Mouse (Mus musculus) embryonic facial prominence, embryonic 12.5 days (tissue): Measurements from ENCODE around the gene Fam81b. TPM values are rescaled to one million over a fixed set of nuclear protein-coding genes. Genes with fewer than 3 reads are reported as not detected.

Experiments
- ATAC-seq: fragments of 200-750 bp; cut with Nextera tagmentation; 2 replicates; pipeline ENCODE4 v1.8.0; 2017; ENCODE audit not compliant: insufficient number of reproducible peaks, insufficient read depth, low FRiP score, low TSS enrichment
- H3K27ac ChIP-seq: fragments of 300-500 bp; sonication (generic); 2 replicates; pipeline ENCODE4 v1.5.1; 2016; ENCODE audit warnings: mild to moderate bottlenecking
- H3K27me3 ChIP-seq: fragments of 300-500 bp; sonication (generic); 2 replicates; pipeline ENCODE4 v1.6.1; 2016; ENCODE audit warnings: mild to moderate bottlenecking, moderate library complexity
- H3K36me3 ChIP-seq: fragments of 300-500 bp; sonication (generic); 2 replicates; pipeline ENCODE4 v1.6.1; 2016; ENCODE audit warnings: mild to moderate bottlenecking
- H3K4me1 ChIP-seq: fragments of 300-500 bp; sonication (generic); 2 replicates; pipeline ENCODE4 v1.6.1; 2016
- H3K4me2 ChIP-seq: fragments of 300-500 bp; sonication (generic); replicated peaks from 2 replicates; pipeline ENCODE4 v1.6.1; 2016; ENCODE audit warnings: mild to moderate bottlenecking, moderate library complexity
- H3K4me3 ChIP-seq: fragments of 300-500 bp; sonication (generic); 2 replicates; pipeline ENCODE4 v1.5.1; 2016; ENCODE audit warnings: mild to moderate bottlenecking
- H3K9ac ChIP-seq: fragments of 300-500 bp; sonication (generic); 2 replicates; pipeline ENCODE4 v1.6.1; 2016; ENCODE audit warnings: mild to moderate bottlenecking, moderate library complexity
- H3K9me3 ChIP-seq: fragments of 300-500 bp; sonication (generic); 2 replicates; pipeline ENCODE4 v1.6.1; 2016; ENCODE audit warnings: mild to moderate bottlenecking, moderate library complexity
- WGBS: fragments of 180-500 bp; shearing (Covaris S2); methylation state at CpG from one replicate; pipeline ENCODE4 v1.1.7; 2016; 5-methylcytosine and 5-hydroxymethylcytosine counted together
- polyA plus RNA-seq: library from polyadenylated mRNA; unstranded; fragments of >200 nt; fragmentation: Nextera tagmentation; extraction: Ambion mirVana; gene quantifications from 2 replicates; pipeline ENCODE4 v1.2.1, GENCODE M21; 2016

Fam81b gene
- polyA plus RNA-seq, 1 experiment from 2014 or later: not detected

DNA sequence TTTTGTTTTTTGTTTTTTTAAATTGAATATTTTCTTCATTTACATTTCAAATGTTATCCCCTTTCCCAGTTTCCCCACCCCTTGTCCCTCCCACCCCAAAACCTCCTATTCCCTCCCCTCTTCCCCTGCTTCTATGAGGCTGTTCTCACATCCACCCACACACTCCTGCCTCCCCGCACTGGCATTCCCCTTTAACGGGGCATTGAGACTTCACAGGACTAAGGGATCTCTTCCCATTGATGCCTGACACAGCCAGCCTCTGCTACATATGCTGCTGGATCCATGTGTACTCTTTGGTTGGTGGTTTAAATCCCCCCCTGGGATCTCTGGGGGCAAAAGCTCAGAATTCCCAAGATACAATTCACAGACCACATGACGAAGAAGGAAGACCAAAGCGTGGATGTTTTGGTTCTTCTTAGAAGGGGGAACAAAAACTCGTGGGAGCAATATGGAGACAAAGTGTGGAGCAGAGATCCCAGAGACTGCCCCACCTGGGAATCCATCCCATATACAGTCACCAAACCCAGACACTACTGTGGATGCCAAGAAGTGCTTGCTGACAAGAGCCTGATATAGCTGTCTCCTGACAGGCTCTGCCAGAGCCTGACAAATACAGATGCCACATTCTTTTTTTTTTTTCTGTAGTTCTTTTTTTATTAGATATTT lies 40.4 kb downstream of the Fam81b start:
- Histone ChIP-seq H3K4me2 (no peak overlapping the region), H3K36me3 (no peaks in the 10 kb centered on the region), H3K4me1 (no peaks in the 10 kb centered on the region), H3K9ac (no peak overlapping the region), H3K27me3 (no peaks in the 10 kb centered on the region), H3K27ac (no peak overlapping the region), H3K9me3 (no peaks in the 10 kb centered on the region), H3K4me3 (no peak overlapping the region)
- no peak for ATAC-seq
- WGBS: 78% methylated on average over 5 of the region's 5 CpGs

- ATAC-seq: no peak
- Histone ChIP-seq H3K9me3 (no peaks in the 10 kb centered on the region), H3K9ac (no peak overlapping the region), H3K27me3 (no peaks in the 10 kb centered on the region), H3K4me3 (no peak overlapping the region), H3K4me2 (no peak overlapping the region), H3K27ac (no peak overlapping the region), H3K4me1 (no peaks in the 10 kb centered on the region; the same call in 1 of the 2 replicates), H3K36me3 (no peaks in the 10 kb centered on the region)
- WGBS: 75% methylated on average over 1 of the region's 1 CpGs
Measured at GRCm38 (mm10) chr13:76258766-76259165, 46.1 kb downstream of the Fam81b start.

DNA sequence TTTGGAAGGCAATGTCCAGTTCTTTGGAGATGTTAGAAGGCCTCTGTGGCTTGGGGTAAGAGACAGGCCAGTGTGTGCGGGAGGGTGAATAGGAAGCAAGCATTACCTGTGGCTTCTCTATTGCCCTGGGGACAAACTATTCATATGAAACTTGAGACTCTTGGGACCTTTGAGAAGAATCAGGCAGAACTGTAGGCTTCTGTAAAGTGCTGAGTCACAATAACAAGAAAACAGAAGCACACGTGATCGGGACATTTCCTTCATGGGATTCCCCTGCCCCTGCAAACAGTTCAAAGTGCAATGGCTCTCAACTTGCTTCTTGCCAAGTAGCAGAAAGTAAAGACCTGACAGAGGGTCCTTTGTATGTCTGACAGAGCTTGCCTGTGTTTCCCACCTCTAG lies 48.5 kb downstream of the Fam81b start:
- H3K36me3 ChIP-seq: no peaks in the 10 kb centered on the region
- H3K27ac ChIP-seq: no peak overlapping the region
- no peak overlapping the region for H3K9ac ChIP-seq
- H3K4me2 ChIP-seq: no peak overlapping the region
- no peaks in the 10 kb centered on the region for H3K27me3 ChIP-seq
- WGBS: 58% methylated on average over 3 of the region's 3 CpGs
- no peaks in the 10 kb centered on the region; the same call in 1 of the 2 replicates for H3K4me1 ChIP-seq
- no peaks in the 10 kb centered on the region for H3K9me3 ChIP-seq
- H3K4me3 ChIP-seq: no peak overlapping the region
- no peak for ATAC-seq

DNA sequence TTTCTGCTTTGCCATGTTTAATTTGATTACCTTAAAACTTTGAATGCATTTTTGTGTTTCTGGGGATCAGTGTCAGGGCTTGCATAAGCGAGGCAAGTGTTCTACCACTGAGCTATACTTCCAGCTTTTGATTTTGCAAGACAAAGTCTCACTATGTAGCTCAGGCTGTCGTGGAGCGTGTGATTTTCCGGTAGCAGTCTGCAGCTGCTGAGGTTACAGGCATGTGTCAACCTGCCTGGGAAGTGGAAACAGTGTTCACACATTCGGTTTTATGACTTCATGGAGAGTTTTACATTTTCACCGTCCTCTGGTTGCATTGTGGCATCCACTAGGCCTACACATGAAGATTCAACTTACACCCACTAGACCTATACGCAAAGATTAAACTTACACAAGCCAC lies 54.8 kb downstream of the Fam81b start:
- H3K27me3 ChIP-seq: no peaks in the 10 kb centered on the region
- no peak for ATAC-seq
- no peak overlapping the region for H3K9ac ChIP-seq
- no peak overlapping the region for H3K27ac ChIP-seq
- H3K4me3 ChIP-seq: no peak overlapping the region
- 71% methylated on average over 7 of the region's 7 CpGs for WGBS
- H3K36me3 ChIP-seq: no peaks in the 10 kb centered on the region
- no peak overlapping the region for H3K4me2 ChIP-seq
- H3K4me1 ChIP-seq: no peaks in the 10 kb centered on the region
- no peaks in the 10 kb centered on the region for H3K9me3 ChIP-seq

GRCm38 (mm10) chr13:76249066-76249465 lies 55.8 kb downstream of the Fam81b start:
- Histone ChIP-seq H3K27ac (no peak overlapping the region), H3K36me3 (no peaks in the 10 kb centered on the region), H3K4me2 (no peak overlapping the region), H3K4me1 (no peaks in the 10 kb centered on the region), H3K9ac (no peak overlapping the region), H3K9me3 (no peaks in the 10 kb centered on the region), H3K4me3 (no peak overlapping the region), H3K27me3 (no peaks in the 10 kb centered on the region)
- ATAC-seq: no peak
- WGBS: 59% methylated on average over 1 of the region's 1 CpGs

GRCm38 (mm10) chr13:76215397-76215796 lies 89.5 kb downstream of the Fam81b start:
- ATAC-seq: no peak
- WGBS: 45% methylated on average over 2 of the region's 2 CpGs

GRCm38 (mm10) chr13:76214928-76215327 lies 89.9 kb downstream of the Fam81b start:
- Histone ChIP-seq H3K27me3 (no peaks in the 10 kb centered on the region), H3K36me3 (no peaks in the 10 kb centered on the region), H3K4me3 (no peak overlapping the region), H3K9me3 (no peaks in the 10 kb centered on the region), H3K9ac (no peak overlapping the region), H3K4me1 (no peaks in the 10 kb centered on the region), H3K27ac (no peak overlapping the region), H3K4me2 (no peak overlapping the region)
- ATAC-seq: no peak
- 81% methylated on average over 2 of the region's 2 CpGs for WGBS

More at GRCm38 (mm10) chr13:76215397-76215796, 89.5 kb downstream of the Fam81b start:
- no peak overlapping the region for H3K9ac ChIP-seq
- H3K9me3 ChIP-seq: no peaks in the 10 kb centered on the region
- H3K27ac ChIP-seq: no peak overlapping the region
- H3K4me3 ChIP-seq: no peak overlapping the region
- H3K27me3 ChIP-seq: no peaks in the 10 kb centered on the region
- H3K4me2 ChIP-seq: no peak overlapping the region
- H3K36me3 ChIP-seq: no peaks in the 10 kb centered on the region
- H3K4me1 ChIP-seq: no peaks in the 10 kb centered on the region

GRCm38 (mm10) chr13:76199943-76200342 lies 104.9 kb downstream of the Fam81b start:
- Histone ChIP-seq H3K27ac (no peak overlapping the region), H3K27me3 (no peaks in the 10 kb centered on the region), H3K4me1 (no peaks in the 10 kb centered on the region), H3K4me2 (no peak overlapping the region), H3K9ac (no peak overlapping the region), H3K36me3 (no peaks in the 10 kb centered on the region), H3K9me3 (no peaks in the 10 kb centered on the region; the same call in 1 of the 2 replicates), H3K4me3 (no peak overlapping the region)
- WGBS: 94% methylated on average over 4 of the region's 4 CpGs
- ATAC-seq: no peak

- H3K27me3 ChIP-seq: no peaks in the 10 kb centered on the region
- H3K27ac ChIP-seq: no peak overlapping the region
- no peak overlapping the region for H3K9ac ChIP-seq
- 88% methylated on average over 3 of the region's 3 CpGs for WGBS
- ATAC-seq: no peak
- H3K4me2 ChIP-seq: no peak overlapping the region
- 0 out of 2 replicates have a peak, but pooled peaks cover 7% of the 10 kb centered on the region for H3K36me3 ChIP-seq
- H3K4me3 ChIP-seq: no peak overlapping the region
- H3K4me1 ChIP-seq: no peaks in the 10 kb centered on the region
- no peaks in the 10 kb centered on the region for H3K9me3 ChIP-seq
Measured at GRCm38 (mm10) chr13:76197297-76197848, 107.5 kb downstream of the Fam81b start.

- Histone ChIP-seq H3K36me3 (peaks cover 23% of the 10 kb centered on the region), H3K27me3 (no peaks in the 10 kb centered on the region), H3K4me2 (no peak overlapping the region), H3K27ac (no peak overlapping the region), H3K4me3 (no peak overlapping the region), H3K4me1 (no peaks in the 10 kb centered on the region), H3K9me3 (no peaks in the 10 kb centered on the region), H3K9ac (no peak overlapping the region)
- no peak for ATAC-seq
- 85% methylated on average over 8 of the region's 8 CpGs for WGBS
Measured at GRCm38 (mm10) chr13:76195431-76196138, 109.3 kb downstream of the Fam81b start.

DNA sequence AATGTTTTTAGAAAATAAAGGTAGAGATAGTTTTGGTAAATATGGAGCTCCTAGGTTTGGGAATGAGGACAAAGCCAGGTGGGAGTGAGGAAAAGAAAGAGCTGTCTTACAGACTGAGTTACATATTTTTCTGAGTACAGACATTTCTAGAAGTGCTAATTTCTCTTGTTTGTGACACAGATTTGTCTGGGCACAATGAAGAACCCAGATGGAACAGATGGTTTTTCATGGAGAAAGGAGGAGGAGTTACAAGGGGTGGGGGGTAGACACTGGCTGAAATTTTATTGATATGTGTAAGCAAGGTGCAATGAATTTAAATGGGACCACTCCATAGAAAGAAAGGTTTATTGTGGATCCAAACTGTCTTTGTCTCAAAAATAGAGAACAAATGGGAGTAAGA lies 109.9 kb downstream of the Fam81b start:
- Histone ChIP-seq H3K4me2 (no peak overlapping the region), H3K27me3 (no peaks in the 10 kb centered on the region), H3K27ac (no peak overlapping the region), H3K9ac (no peak overlapping the region), H3K4me3 (no peak overlapping the region), H3K36me3 (peaks cover 27% of the 10 kb centered on the region), H3K4me1 (no peaks in the 10 kb centered on the region), H3K9me3 (no peaks in the 10 kb centered on the region)
- no peak for ATAC-seq

- H3K27ac ChIP-seq: no peak overlapping the region
- peaks cover 42% of the 10 kb centered on the region for H3K36me3 ChIP-seq
- no peaks in the 10 kb centered on the region for H3K27me3 ChIP-seq
- H3K9me3 ChIP-seq: no peaks in the 10 kb centered on the region
- no peak overlapping the region for H3K9ac ChIP-seq
- H3K4me1 ChIP-seq: no peaks in the 10 kb centered on the region
- no peak overlapping the region for H3K4me2 ChIP-seq
- no peak for ATAC-seq
- no peak overlapping the region for H3K4me3 ChIP-seq
- 78% methylated on average over 3 of the region's 3 CpGs for WGBS
Measured at GRCm38 (mm10) chr13:76190273-76190672, 114.6 kb downstream of the Fam81b start.
